Mouse (Mus musculus): ENCODE measurements around the gene Ccdc121.

GRCm38 (mm10) chr1:181559655-181560054 is 48.4 kb upstream of the Ccdc121 start:
- no peak for TF ChIP-seq CTCF (IDR thresholded peaks at IDR 0.05; ENCODE audit: low read depth, low read length)
- TF ChIP-seq POLR2A (IDR thresholded peaks at IDR 0.05; ENCODE audit: borderline replicate concordance, low read depth, low read length) = no peak

All from bone marrow macrophage, adult 2 months (primary cell).